Mouse (Mus musculus) brain, embryonic 14.5 days (tissue): ENCODE results near the gene Kazn.

ENCODE experiments used
- CTCF ChIP-seq: fragments of 200-500 bp; IDR thresholded peaks from 2 replicates; pipeline ENCODE4 v1.5.1; 2012; ENCODE audit warnings: inconsistent platforms, mild to moderate bottlenecking, moderate library complexity, borderline replicate concordance; ENCODE audit not compliant: insufficient read depth, insufficient read length; ENCODE audit errors: extremely low read depth
- POLR2A ChIP-seq: fragments of 200-500 bp; IDR thresholded peaks from 2 replicates; pipeline ENCODE4 v1.6.1; 2012; ENCODE audit warnings: mild to moderate bottlenecking, inconsistent platforms, borderline replicate concordance; ENCODE audit not compliant: poor library complexity, insufficient read depth, insufficient read length, severe bottlenecking; ENCODE audit errors: extremely low read depth

DNA sequence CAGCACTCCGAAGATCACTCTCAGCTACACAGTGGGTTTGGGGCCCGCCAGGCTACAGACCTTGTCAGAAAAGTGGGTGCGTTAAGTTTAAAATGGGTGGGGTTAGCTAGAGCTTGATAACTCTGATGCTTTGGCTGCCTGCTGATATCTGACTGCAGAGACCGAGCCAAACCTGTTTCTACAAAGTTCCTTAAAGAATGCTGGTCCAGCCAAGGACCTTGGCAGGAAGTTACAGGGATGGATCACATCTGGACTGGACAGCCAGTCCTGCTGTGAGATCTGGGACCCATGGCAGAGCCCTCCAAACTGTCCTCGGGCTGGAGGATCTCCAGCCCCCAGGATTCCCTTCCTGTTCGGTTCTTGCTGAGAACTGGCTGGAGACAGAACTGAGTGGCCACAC, 173.4 kb downstream of the Kazn start:
- TF ChIP-seq CTCF (no peak), POLR2A (no peak)
